Mouse (Mus musculus) layer of hippocampus, adult 2 months (tissue): ENCODE measurements around the gene Sugp2. TPM values are rescaled to one million over a fixed set of nuclear protein-coding genes. Genes with fewer than 3 reads are reported as not detected.
A peak's percentile ranks its signal among the peaks of the same experiment; 100 is the strongest.

Experiments used
- DNase-seq, 2 experiments: peaks; one replicate each; pipeline ENCODE4 v3.0.0; 2022; ENCODE audit warnings: low spot score in 2 of 2
- H3K27ac ChIP-seq: fragments of 200-600 bp; 2 replicates; pipeline ENCODE4 v1.8.1; 2022
- H3K4me3 ChIP-seq: fragments of 200-600 bp; 2 replicates; pipeline ENCODE4 v1.8.1; 2022; ENCODE audit warnings: mild to moderate bottlenecking
- CTCF ChIP-seq: fragments of 200-600 bp; conservative IDR thresholded peaks from 2 replicates; pipeline ENCODE4 v1.8.1; 2022; ENCODE audit warnings: antibody characterized with exemption, mild to moderate bottlenecking, moderate library complexity
- total RNA-seq, 2 experiments: library from RNA; stranded (reverse); gene quantifications; 2 replicates each; pipeline ENCODE4 v1.2.3; 2021

Gene Sugp2
- total RNA-seq, 2 experiments from 2014 or later, result 130 to 131 TPM

DNA sequence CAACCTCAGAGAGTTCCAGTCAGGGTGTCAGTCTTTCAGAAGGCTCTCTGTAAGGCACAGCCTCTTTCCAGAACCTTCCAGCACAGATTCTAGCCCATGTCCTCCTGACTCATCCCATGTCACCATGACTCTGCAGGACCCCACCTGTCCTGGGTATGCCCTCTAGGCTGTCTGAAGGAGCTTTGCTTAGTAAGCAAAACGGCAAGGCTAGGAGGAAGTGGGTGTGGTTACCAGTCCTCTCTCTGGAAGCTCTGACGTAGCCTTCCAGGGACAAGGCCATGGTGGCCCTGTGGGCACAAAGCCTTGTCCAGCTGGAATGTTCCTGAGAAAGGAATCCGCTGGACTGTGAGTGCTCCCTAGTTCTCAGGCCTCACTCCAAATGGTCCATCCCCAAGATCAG, 38.9 kb downstream of the Sugp2 start:
- Histone ChIP-seq H3K4me3 (no peak overlapping the region), H3K27ac (no peak overlapping the region)
- TF ChIP-seq CTCF, result no peak
- no peak for DNase-seq

DNA sequence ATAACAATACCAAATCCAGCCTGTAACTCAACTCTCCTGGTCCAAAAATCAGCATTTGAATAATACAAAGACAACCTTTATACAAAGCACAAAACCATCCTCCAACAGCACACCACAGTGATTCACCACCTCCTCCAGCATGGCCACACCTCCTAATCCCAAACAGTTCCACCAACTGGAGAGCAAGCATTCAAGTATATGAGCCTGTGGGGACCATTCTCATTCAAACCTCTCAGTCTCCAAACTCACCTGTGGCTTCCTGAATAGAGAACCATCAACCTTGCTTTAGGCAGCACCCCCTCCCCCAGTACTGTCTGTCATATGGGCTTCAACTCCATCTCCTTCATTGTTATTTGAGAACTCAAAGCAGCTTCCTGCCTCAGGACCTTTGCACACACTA, 40.3 kb downstream of the Sugp2 start:
- Histone ChIP-seq H3K4me3 (no peak overlapping the region), H3K27ac (no peak overlapping the region)
- no peak for DNase-seq
- TF ChIP-seq CTCF, result no peak

GRCm38 (mm10) chr8:70276476-70276875, 42.5 kb downstream of the Sugp2 start:
- no peak for DNase-seq
- no peak for TF ChIP-seq CTCF

DNA sequence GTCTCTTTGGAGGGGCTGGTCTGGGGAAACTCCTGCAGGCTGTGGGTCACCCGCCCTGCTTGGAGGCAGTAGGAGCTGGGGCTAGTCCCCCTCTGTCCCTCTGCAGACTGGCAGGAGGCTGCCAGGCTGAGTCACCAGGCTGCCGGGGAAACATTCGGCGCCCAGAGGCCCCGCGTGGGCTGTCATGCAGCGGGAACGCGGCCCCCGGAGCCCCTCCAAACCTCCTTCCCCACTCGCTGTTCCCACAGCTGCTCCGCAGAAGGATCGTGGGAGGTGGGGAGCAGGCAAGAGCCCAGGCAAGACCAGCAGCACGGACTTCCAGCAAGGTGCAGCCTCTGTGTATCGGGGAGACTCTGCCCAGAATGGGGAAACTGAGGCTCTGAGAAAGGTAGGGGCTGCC, 44.1 kb downstream of the Sugp2 start:
- no peak for TF ChIP-seq CTCF
- peak; percentile 52 to 74 for DNase-seq
- Histone ChIP-seq H3K4me3 (peak overlapping the region; percentile 9; the same call in 1 of the 2 replicates), H3K27ac (peak overlapping the region; percentile 90)

More at GRCm38 (mm10) chr8:70276476-70276875, 42.5 kb downstream of the Sugp2 start:
- no peak overlapping the region for H3K27ac ChIP-seq
- no peak overlapping the region for H3K4me3 ChIP-seq

DNA sequence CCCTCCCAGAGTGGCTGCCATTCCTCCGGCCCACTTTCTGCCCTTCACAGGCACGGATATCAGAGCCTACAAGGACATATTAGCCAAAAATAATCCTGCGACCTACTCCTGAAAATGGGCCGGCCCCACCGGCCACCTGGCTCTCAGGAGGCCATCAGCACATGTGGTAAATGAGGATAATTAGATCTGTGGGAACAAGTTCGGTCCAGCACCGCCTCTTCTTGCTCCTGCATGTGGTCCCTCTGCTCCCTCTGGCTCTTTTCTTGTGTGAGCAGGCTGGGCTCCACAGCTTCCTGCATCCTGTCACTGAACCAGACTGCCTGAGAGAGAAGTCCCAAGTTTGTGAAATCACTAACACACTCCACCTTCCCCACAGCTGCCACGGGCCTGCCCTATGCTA, 45.2 kb downstream of the Sugp2 start:
- DNase-seq, result no peak
- no peak for TF ChIP-seq CTCF
- no peak overlapping the region for H3K4me3 ChIP-seq
- H3K27ac ChIP-seq, result peak overlapping the region; percentile 90

- peak in 1 of 2 experiments; percentile 10 for DNase-seq
- no peak overlapping the region for H3K4me3 ChIP-seq
- no peak for TF ChIP-seq CTCF
- H3K27ac ChIP-seq, result peak overlapping the region; percentile 90
These were observed 47.0 kb downstream of the Sugp2 start for GRCm38 (mm10) chr8:70281001-70281400.

DNA sequence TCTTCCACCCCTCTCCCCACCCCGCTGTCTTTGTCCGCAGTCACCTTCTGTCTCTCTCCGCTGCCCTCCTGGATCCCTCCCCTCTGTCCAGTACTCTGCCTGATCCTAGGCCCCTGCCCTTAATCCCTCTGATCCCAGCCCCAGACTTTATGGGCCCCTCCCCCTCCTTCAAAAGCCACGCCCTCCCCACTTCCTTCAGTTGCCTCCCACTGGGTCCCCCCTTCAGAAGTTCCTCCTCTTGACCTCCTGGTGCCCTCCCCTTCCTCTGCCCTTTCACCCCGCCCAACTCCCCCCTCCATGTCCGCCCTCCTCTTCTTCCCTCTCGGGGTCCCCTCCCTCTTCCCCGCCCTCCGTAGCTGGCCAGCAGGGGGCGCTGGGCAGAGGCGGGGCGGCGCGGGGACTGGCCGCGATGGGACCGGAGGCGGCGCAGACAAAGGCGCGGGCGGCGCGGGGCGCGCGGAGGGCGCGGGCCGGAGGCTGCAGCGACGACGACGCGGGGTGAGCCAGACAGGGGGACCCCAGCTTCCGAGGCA, 48.6 kb downstream of the Sugp2 start, which contains the start of gene Homer3:
TSS of gene Homer3 (plus strand) at position 225 of the 533 bp plus-strand sequence.
- DNase-seq, result peak; percentile 78 to 84
- H3K27ac ChIP-seq, result peak within 1 kb of the TSS; percentile 90
- H3K4me3 ChIP-seq, result peak within 1 kb of the TSS; percentile 81
- TF ChIP-seq CTCF, result peak; percentile 82

- TF ChIP-seq CTCF, result no peak
- DNase-seq, result no peak
- peak overlapping the region; percentile 81 for H3K4me3 ChIP-seq
- H3K27ac ChIP-seq, result peak overlapping the region; percentile 90
These were observed 49.4 kb downstream of the Sugp2 start for GRCm38 (mm10) chr8:70283136-70284077.

GRCm38 (mm10) chr8:70284421-70284820, 50.4 kb downstream of the Sugp2 start:
- Histone ChIP-seq H3K4me3 (no peak overlapping the region), H3K27ac (no peak overlapping the region)
- no peak for DNase-seq
- TF ChIP-seq CTCF, result no peak

GRCm38 (mm10) chr8:70285304-70285703, 51.3 kb downstream of the Sugp2 start:
- Histone ChIP-seq H3K27ac (no peak overlapping the region), H3K4me3 (no peak overlapping the region)
- no peak for DNase-seq
- no peak for TF ChIP-seq CTCF

DNA sequence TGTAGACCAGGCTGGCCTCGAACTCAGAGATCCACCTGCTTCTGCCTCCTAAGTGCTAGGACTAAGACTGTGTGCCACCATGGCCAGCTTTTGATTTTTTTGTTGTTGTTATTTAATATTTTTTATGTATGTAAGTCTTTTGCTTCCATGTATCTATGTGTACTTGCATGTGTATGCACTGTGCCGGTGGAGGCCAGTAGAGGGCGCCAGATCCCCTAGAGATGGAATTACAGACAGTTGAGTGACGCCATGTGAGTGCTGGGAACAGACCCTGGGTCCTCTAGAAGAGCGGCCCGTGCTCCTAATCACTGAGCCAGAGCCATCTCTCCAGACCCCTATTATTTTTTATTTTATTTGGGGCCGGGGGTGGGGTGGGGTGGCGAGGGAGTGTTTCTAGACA, 52.7 kb downstream of the Sugp2 start:
- H3K27ac ChIP-seq, result no peak overlapping the region
- no peak overlapping the region for H3K4me3 ChIP-seq
- TF ChIP-seq CTCF, result peak; percentile 63
- DNase-seq, result no peak

- peak; percentile 51 to 67 for DNase-seq
- H3K4me3 ChIP-seq, result no peak overlapping the region
- H3K27ac ChIP-seq, result peak overlapping the region; percentile 86
- TF ChIP-seq CTCF, result no peak
These were observed 60.0 kb downstream of the Sugp2 start for GRCm38 (mm10) chr8:70293988-70294405.

DNA sequence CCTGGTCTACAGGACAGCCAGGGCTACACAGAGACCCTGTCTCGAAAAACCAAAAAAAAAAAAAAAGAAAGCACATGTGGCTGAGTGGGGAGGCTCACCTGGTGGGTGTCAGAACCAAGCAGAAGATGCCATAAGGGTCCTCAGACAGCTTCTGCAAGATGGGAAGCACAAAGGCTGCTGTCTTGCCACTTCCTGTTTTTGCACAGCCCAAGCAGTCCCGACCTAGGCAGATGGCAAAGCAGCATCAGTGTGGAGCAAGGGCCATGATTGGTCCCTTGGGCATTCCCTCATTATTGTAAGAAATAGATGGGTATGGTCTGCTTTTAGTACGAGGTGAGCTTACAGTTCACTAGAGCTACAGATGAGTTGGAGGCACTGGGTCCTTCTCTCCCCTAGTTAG, 66.9 kb downstream of the Sugp2 start:
- TF ChIP-seq CTCF, result no peak
- no peak for DNase-seq
- Histone ChIP-seq H3K4me3 (no peak overlapping the region), H3K27ac (no peak overlapping the region)

GRCm38 (mm10) chr8:70302358-70302890, 68.4 kb downstream of the Sugp2 start, which contains the start of the genes Ddx49 and Cope:
Gene Ddx49, minus strand, starts transcription at chr8:70302489.
Gene Cope, plus strand, starts transcription at chr8:70302518.
- no peak for TF ChIP-seq CTCF
- H3K4me3 ChIP-seq, result peak within 1 kb of the TSS; percentile 81
- peak; percentile 95 to 96 for DNase-seq
- peak within 1 kb of the TSS; percentile 93 for H3K27ac ChIP-seq
